Mouse (Mus musculus): Measurements from ENCODE around the gene Nts. TPM values are rescaled to one million over a fixed set of nuclear protein-coding genes. Genes with fewer than 3 reads are reported as not detected.

The Nts gene
- 13.4 and 18.1 TPM in 2 replicates for polyA plus RNA-seq (2015; fragmentation: Nextera tagmentation; extraction: Ambion mirVana)

GRCm38 (mm10) chr10:102490386-102490785 lies at the start of gene Nts:
Nts (minus strand) TSS chr10:102490486.
- H3K27ac ChIP-seq = no peak within 1 kb of the TSS
- H3K4me3 ChIP-seq = no peak within 1 kb of the TSS
- H3K36me3 ChIP-seq = no peaks in the 10 kb centered on the region
- H3K4me1 ChIP-seq = no peaks in the 10 kb centered on the region
- no peak for ATAC-seq (ENCODE audit: insufficient number of reproducible peaks, insufficient read depth, low FRiP score, low TSS enrichment, low read depth)
- no peak within 1 kb of the TSS for H3K4me2 ChIP-seq
- 0 out of 2 replicates have a peak within 1 kb of the TSS, but pooled peaks have one; percentile 6 for H3K9ac ChIP-seq
- H3K9me3 ChIP-seq = no peaks in the 10 kb centered on the region
- H3K27me3 ChIP-seq = no peaks in the 10 kb centered on the region; the same call in 1 of the 2 replicates
- WGBS = 28% methylated on average over 3 of the region's 3 CpGs

- no peaks in the 10 kb centered on the region for H3K27me3 ChIP-seq
- no peak overlapping the region for H3K4me3 ChIP-seq
- H3K9ac ChIP-seq = no peak overlapping the region
- H3K36me3 ChIP-seq = no peaks in the 10 kb centered on the region
- no peaks in the 10 kb centered on the region for H3K9me3 ChIP-seq
- H3K4me2 ChIP-seq = no peak overlapping the region
- no peak overlapping the region for H3K27ac ChIP-seq
- no peaks in the 10 kb centered on the region for H3K4me1 ChIP-seq
- no peak for ATAC-seq (ENCODE audit: insufficient number of reproducible peaks, insufficient read depth, low FRiP score, low TSS enrichment, low read depth)
- 70% methylated on average over 3 of the region's 3 CpGs for WGBS
These were observed 37.6 kb upstream of the Nts start for GRCm38 (mm10) chr10:102527901-102528300.

- Histone ChIP-seq H3K4me1 (peaks cover 11% of the 10 kb centered on the region; the same call in 1 of the 2 replicates), H3K9me3 (no peaks in the 10 kb centered on the region), H3K27me3 (no peaks in the 10 kb centered on the region), H3K4me3 (peak overlapping the region; percentile 11; the same call in 1 of the 2 replicates), H3K9ac (no peak overlapping the region), H3K27ac (no peak overlapping the region), H3K4me2 (peak overlapping the region; percentile 33), H3K36me3 (no peaks in the 10 kb centered on the region)
- no peak for ATAC-seq (ENCODE audit: insufficient number of reproducible peaks, insufficient read depth, low FRiP score, low TSS enrichment, low read depth)
- 20% methylated on average over 1 of the region's 1 CpGs for WGBS
These were observed 23.9 kb upstream of the Nts start for GRCm38 (mm10) chr10:102514159-102514558.

- 3% methylated on average over 5 of the region's 5 CpGs for WGBS
These were observed 21.6 kb upstream of the Nts start, which contains the start of gene Rassf9 for GRCm38 (mm10) chr10:102511807-102512461. Rassf9 (plus strand) TSS chr10:102512222.

GRCm38 (mm10) chr10:102511461-102511806 lies 21.1 kb upstream of the Nts start:
- H3K9ac ChIP-seq = no peak overlapping the region
- no peak overlapping the region for H3K4me3 ChIP-seq
- no peaks in the 10 kb centered on the region for H3K9me3 ChIP-seq
- 26% methylated on average over 3 of the region's 3 CpGs for WGBS
- peak overlapping the region; percentile 68 for H3K27ac ChIP-seq
- H3K27me3 ChIP-seq = no peaks in the 10 kb centered on the region
- H3K36me3 ChIP-seq = no peaks in the 10 kb centered on the region
- peak overlapping the region; percentile 42 for H3K4me2 ChIP-seq
- peak; percentile 53 for ATAC-seq (ENCODE audit: insufficient number of reproducible peaks, insufficient read depth, low FRiP score, low TSS enrichment, low read depth)
- H3K4me1 ChIP-seq = peaks cover 16% of the 10 kb centered on the region; the same call in 1 of the 2 replicates

More at GRCm38 (mm10) chr10:102511807-102512461, 21.6 kb upstream of the Nts start, which contains the start of gene Rassf9:
- ATAC-seq (ENCODE audit: insufficient number of reproducible peaks, insufficient read depth, low FRiP score, low TSS enrichment, low read depth) = peak; percentile 94
- Histone ChIP-seq H3K27me3 (no peaks in the 10 kb centered on the region), H3K4me1 (peaks cover 11% of the 10 kb centered on the region; the same call in 1 of the 2 replicates), H3K36me3 (no peaks in the 10 kb centered on the region), H3K4me3 (peak within 1 kb of the TSS; percentile 36), H3K27ac (peak within 1 kb of the TSS; percentile 83), H3K9ac (peak within 1 kb of the TSS; percentile 61), H3K4me2 (peak within 1 kb of the TSS; percentile 42), H3K9me3 (no peaks in the 10 kb centered on the region)

GRCm38 (mm10) chr10:102507386-102507785 lies 17.1 kb upstream of the Nts start:
- 12% methylated on average over 4 of the region's 4 CpGs for WGBS
- H3K4me3 ChIP-seq = no peak overlapping the region
- H3K36me3 ChIP-seq = no peaks in the 10 kb centered on the region
- H3K4me1 ChIP-seq = peaks cover 16% of the 10 kb centered on the region; the same call in 1 of the 2 replicates
- no peak for ATAC-seq (ENCODE audit: insufficient number of reproducible peaks, insufficient read depth, low FRiP score, low TSS enrichment, low read depth)
- no peak overlapping the region for H3K27ac ChIP-seq
- no peak overlapping the region for H3K9ac ChIP-seq
- H3K4me2 ChIP-seq = no peak overlapping the region
- no peaks in the 10 kb centered on the region for H3K9me3 ChIP-seq
- H3K27me3 ChIP-seq = no peaks in the 10 kb centered on the region

GRCm38 (mm10) chr10:102498754-102499153 lies 8.5 kb upstream of the Nts start:
- WGBS = 25% methylated on average over 4 of the region's 4 CpGs
- no peak for ATAC-seq (ENCODE audit: insufficient number of reproducible peaks, insufficient read depth, low FRiP score, low TSS enrichment, low read depth)
- H3K27ac ChIP-seq = no peak overlapping the region

GRCm38 (mm10) chr10:102491792-102492191 lies 1.5 kb upstream of the Nts start:
- Histone ChIP-seq H3K4me3 (no peak overlapping the region), H3K27me3 (no peaks in the 10 kb centered on the region; the same call in 1 of the 2 replicates), H3K9ac (no peak overlapping the region), H3K36me3 (no peaks in the 10 kb centered on the region), H3K4me1 (no peaks in the 10 kb centered on the region), H3K27ac (no peak overlapping the region), H3K9me3 (no peaks in the 10 kb centered on the region), H3K4me2 (no peak overlapping the region)
- 7% methylated on average over 3 of the region's 3 CpGs for WGBS
- no peak for ATAC-seq (ENCODE audit: insufficient number of reproducible peaks, insufficient read depth, low FRiP score, low TSS enrichment, low read depth)

More at GRCm38 (mm10) chr10:102498754-102499153, 8.5 kb upstream of the Nts start:
- Histone ChIP-seq H3K9me3 (no peaks in the 10 kb centered on the region), H3K36me3 (no peaks in the 10 kb centered on the region), H3K4me1 (no peaks in the 10 kb centered on the region), H3K4me3 (no peak overlapping the region), H3K4me2 (no peak overlapping the region), H3K27me3 (no peaks in the 10 kb centered on the region), H3K9ac (no peak overlapping the region)

GRCm38 (mm10) chr10:102469412-102469811 lies 20.9 kb downstream of the Nts start:
- Histone ChIP-seq H3K9ac (no peak overlapping the region), H3K4me2 (no peak overlapping the region), H3K4me3 (no peak overlapping the region), H3K36me3 (no peaks in the 10 kb centered on the region), H3K9me3 (no peaks in the 10 kb centered on the region), H3K27me3 (no peaks in the 10 kb centered on the region), H3K27ac (no peak overlapping the region), H3K4me1 (no peaks in the 10 kb centered on the region)
- ATAC-seq (ENCODE audit: insufficient number of reproducible peaks, insufficient read depth, low FRiP score, low TSS enrichment, low read depth) = no peak
- WGBS = 83% methylated on average over 2 of the region's 2 CpGs

- Histone ChIP-seq H3K4me2 (no peak overlapping the region), H3K27ac (no peak overlapping the region), H3K9ac (no peak overlapping the region), H3K4me1 (no peaks in the 10 kb centered on the region), H3K27me3 (no peaks in the 10 kb centered on the region), H3K36me3 (no peaks in the 10 kb centered on the region), H3K9me3 (no peaks in the 10 kb centered on the region), H3K4me3 (no peak overlapping the region)
- WGBS = 8% methylated on average over 7 of the region's 7 CpGs
- no peak for ATAC-seq (ENCODE audit: insufficient number of reproducible peaks, insufficient read depth, low FRiP score, low TSS enrichment, low read depth)
These were observed 38.5 kb downstream of the Nts start for GRCm38 (mm10) chr10:102451756-102452155.

- H3K9me3 ChIP-seq = no peaks in the 10 kb centered on the region
- no peaks in the 10 kb centered on the region for H3K27me3 ChIP-seq
- no peak overlapping the region for H3K9ac ChIP-seq
- H3K4me2 ChIP-seq = no peak overlapping the region
- no peak overlapping the region for H3K27ac ChIP-seq
- no peaks in the 10 kb centered on the region for H3K4me1 ChIP-seq
- 4% methylated on average over 7 of the region's 7 CpGs for WGBS
- ATAC-seq (ENCODE audit: insufficient number of reproducible peaks, insufficient read depth, low FRiP score, low TSS enrichment, low read depth) = no peak
- H3K4me3 ChIP-seq = no peak overlapping the region
- no peaks in the 10 kb centered on the region for H3K36me3 ChIP-seq
These were observed 40.8 kb downstream of the Nts start for GRCm38 (mm10) chr10:102449449-102449848.

GRCm38 (mm10) chr10:102444912-102445556 lies 45.3 kb downstream of the Nts start:
- ATAC-seq (ENCODE audit: insufficient number of reproducible peaks, insufficient read depth, low FRiP score, low TSS enrichment, low read depth) = no peak
- no peaks in the 10 kb centered on the region for H3K9me3 ChIP-seq
- no peaks in the 10 kb centered on the region for H3K4me1 ChIP-seq
- H3K27ac ChIP-seq = no peak overlapping the region
- H3K4me2 ChIP-seq = no peak overlapping the region
- H3K27me3 ChIP-seq = no peaks in the 10 kb centered on the region
- WGBS = 24% methylated on average over 2 of the region's 2 CpGs
- H3K4me3 ChIP-seq = no peak overlapping the region
- no peaks in the 10 kb centered on the region for H3K36me3 ChIP-seq
- no peak overlapping the region for H3K9ac ChIP-seq

All from embryonic facial prominence, embryonic 13.5 days (tissue).